Comparison of ENCODE assay signal across 8 mouse cellular contexts in genomic region chr8:126422174-126422919, GRCm38 (mm10). TPM values are rescaled to one million over a fixed set of nuclear protein-coding genes. Genes with fewer than 3 reads are reported as not detected.
DNase-seq lines count a peak whose midpoint lies in the region; ATAC-seq lines count a peak whose summit lies in the region.

Gene Coa6 (plus strand): TSS chr8:126422515.

- H3K9me3 ChIP-seq in heart, embryonic 10.5 days = no peaks in the 10 kb centered on the region
- H3K9me3 ChIP-seq in kidney, embryonic 15.5 days (replicated peaks) = no peaks in the 10 kb centered on the region

- peak within 1 kb of the TSS; percentile 78 for H3K4me2 ChIP-seq in kidney, embryonic 15.5 days

- peak; percentile 99 for DNase-seq in B cell, adult 2 months
- DNase-seq in brain, adult 2 months (ENCODE audit: low read depth, low spot score) = peak; percentile 99
- peak; percentile 98 for DNase-seq in heart, embryonic 10.5 days (ENCODE audit: low spot score)
- DNase-seq in liver = peak; percentile 98
- peak; percentile 98 to 99 for DNase-seq in spleen, postnatal 4 days (ENCODE audit: low spot score in 2 of 2)

- peak; percentile 98 for ATAC-seq in erythroblast, adult 5-6 weeks (replicated peaks; ENCODE audit: low FRiP score, poor library complexity, severe bottlenecking)
- ATAC-seq in kidney, embryonic 15.5 days (replicated peaks; ENCODE audit: low FRiP score) = peak; percentile 99
- ATAC-seq in monocyte, adult 5-6 weeks (replicated peaks; ENCODE audit: insufficient number of reproducible peaks, low FRiP score, low TSS enrichment, poor library complexity, severe bottlenecking) = peak; percentile 97

- WGBS in heart, embryonic 10.5 days = under 1% methylated on average over 61 of the region's 61 CpGs
- WGBS in kidney, embryonic 15.5 days = under 1% methylated on average over 61 of the region's 61 CpGs

- H3K4me3 ChIP-seq in heart, embryonic 10.5 days = peak within 1 kb of the TSS; percentile 88
- peak within 1 kb of the TSS; percentile 90 for H3K4me3 ChIP-seq in kidney, embryonic 15.5 days (replicated peaks)

- peaks cover 23% of the 10 kb centered on the region for H3K36me3 ChIP-seq in heart, embryonic 10.5 days
- H3K36me3 ChIP-seq in kidney, embryonic 15.5 days = peaks cover 28% of the 10 kb centered on the region

- peaks cover 15% of the 10 kb centered on the region for H3K4me1 ChIP-seq in heart, embryonic 10.5 days
- H3K4me1 ChIP-seq in kidney, embryonic 15.5 days = peaks cover 12% of the 10 kb centered on the region

- peak within 1 kb of the TSS; percentile 93 for H3K27ac ChIP-seq in heart, embryonic 10.5 days
- H3K27ac ChIP-seq in kidney, embryonic 15.5 days = peak within 1 kb of the TSS; percentile 85

- peak within 1 kb of the TSS; percentile 90 for H3K9ac ChIP-seq in kidney, embryonic 15.5 days

- no peaks in the 10 kb centered on the region for H3K27me3 ChIP-seq in heart, embryonic 10.5 days (ENCODE audit: insufficient read depth, poor library complexity, severe bottlenecking)
- no peaks in the 10 kb centered on the region for H3K27me3 ChIP-seq in kidney, embryonic 15.5 days

RNA-seq across cellular contexts. Expression of gene Coa6, which starts in this region (rescaled TPM):
- 8.6 TPM in 1 of 2 replicates, not detected in the other for total RNA-seq in erythroblast, adult 5-6 weeks (2015; ENCODE audit: low replicate concordance)
- 2.9 and 8.1 TPM in 2 replicates for total RNA-seq in erythroblast, adult 5-6 weeks (2017; ENCODE audit: low replicate concordance)
- polyA plus RNA-seq in heart, embryonic 10.5 days (2016; fragmentation: Nextera tagmentation; extraction: Ambion mirVana) = 47.0 and 52.5 TPM in 2 replicates
- polyA plus RNA-seq in kidney, embryonic 15.5 days (2015; fragmentation: Nextera tagmentation; extraction: Ambion mirVana) = 53.7 and 59.3 TPM in 2 replicates
- 12.3 to 25.5 TPM (median 24.2 TPM) in 3 replicates for total RNA-seq in monocyte, adult 5-6 weeks (2017)

Comparison
In these comparisons a context has a peak if more than half of its experiments do, and no peak if none do; other contexts are left out.
1. Peak in every context shown above with its lines: DNase-seq, ATAC-seq, H3K4me3 ChIP-seq and H3K27ac ChIP-seq.